Mouse (Mus musculus) stomach, embryonic 14.5 days (tissue): ENCODE measurements at regions not wholly inside any gene's neighbourhood (a gene's known extent, or its start where the extent isn't known, plus 50 kb on each side); places are given as distances from the start of the nearest gene placed in this dataset.

Source experiments
- ATAC-seq: fragments of 200-750 bp; cut with Nextera tagmentation; 2 replicates; pipeline ENCODE4 v1.8.0; 2017; ENCODE audit warnings: low read depth, moderate TSS enrichment; ENCODE audit not compliant: insufficient number of reproducible peaks, insufficient read depth, low FRiP score
- H3K27ac ChIP-seq: fragments of 300-500 bp; sonication (generic); 2 replicates; pipeline ENCODE4 v1.5.1; 2014; ENCODE audit warnings: mild to moderate bottlenecking, low read length, moderate library complexity, mixed read lengths
- H3K27me3 ChIP-seq: fragments of 300-500 bp; sonication (generic); 2 replicates; pipeline ENCODE4 v1.6.1; 2014; ENCODE audit warnings: low read length, control low read depth, mixed read lengths; ENCODE audit not compliant: control insufficient read depth, insufficient read depth
- H3K36me3 ChIP-seq: fragments of 300-500 bp; sonication (generic); 2 replicates; pipeline ENCODE4 v1.6.1; 2014; ENCODE audit warnings: mild to moderate bottlenecking, control low read depth, low read length, moderate library complexity, mixed read lengths; ENCODE audit not compliant: control insufficient read depth, insufficient read depth
- H3K4me1 ChIP-seq: fragments of 300-500 bp; sonication (generic); 2 replicates; pipeline ENCODE4 v1.6.1; 2014; ENCODE audit warnings: low read length, control low read depth, mixed read lengths; ENCODE audit not compliant: control insufficient read depth, insufficient read depth
- H3K4me2 ChIP-seq: fragments of 300-500 bp; sonication (generic); replicated peaks from 2 replicates; pipeline ENCODE4 v1.6.1; 2014; ENCODE audit warnings: low read depth, low read length, control low read depth
- H3K4me3 ChIP-seq: fragments of 300-500 bp; sonication (generic); 2 replicates; pipeline ENCODE4 v1.5.1; 2014; ENCODE audit warnings: low read depth, low read length, control low read depth
- H3K9ac ChIP-seq: fragments of 300-500 bp; sonication (generic); replicated peaks from 2 replicates; pipeline ENCODE4 v1.6.1; 2014; ENCODE audit warnings: low read depth, mild to moderate bottlenecking, control low read depth, low read length, moderate library complexity, mixed read lengths
- H3K9me3 ChIP-seq: fragments of 300-500 bp; sonication (generic); 2 replicates; pipeline ENCODE4 v1.6.1; 2016; ENCODE audit warnings: low read depth, low read length, control low read depth; ENCODE audit not compliant: control insufficient read depth
- WGBS: fragments of 180-500 bp; shearing (Covaris S2); extraction: QIAGEN DNeasy Blood & Tissue Kit; methylation state at CpG from one replicate; pipeline ENCODE4 v1.1.7; 2014; 5-methylcytosine and 5-hydroxymethylcytosine counted together

- no peaks in the 10 kb centered on the region for H3K9me3 ChIP-seq
- no peaks in the 10 kb centered on the region for H3K27me3 ChIP-seq
- no peak overlapping the region for H3K4me3 ChIP-seq
- no peaks in the 10 kb centered on the region for H3K36me3 ChIP-seq
- H3K27ac ChIP-seq: no peak overlapping the region
- no peaks in the 10 kb centered on the region for H3K4me1 ChIP-seq
- WGBS: 52% methylated on average over 6 of the region's 6 CpGs
- no peak overlapping the region for H3K4me2 ChIP-seq
- H3K9ac ChIP-seq: no peak overlapping the region
- no peak for ATAC-seq
Measured at GRCm38 (mm10) chr2:169272622-169273021, 314.9 kb downstream of the Gm11011 start.

- Histone ChIP-seq H3K9ac (no peak overlapping the region), H3K4me3 (no peak overlapping the region), H3K4me1 (no peaks in the 10 kb centered on the region), H3K27me3 (no peaks in the 10 kb centered on the region), H3K36me3 (no peaks in the 10 kb centered on the region), H3K4me2 (no peak overlapping the region), H3K27ac (no peak overlapping the region), H3K9me3 (no peaks in the 10 kb centered on the region)
- ATAC-seq: no peak
- 33% methylated on average over 4 of the region's 4 CpGs for WGBS
Measured at GRCm38 (mm10) chr2:169272018-169272417, 315.5 kb downstream of the Gm11011 start.

GRCm38 (mm10) chr2:169260636-169261035 lies 305.2 kb upstream of the Zfp64 start:
- WGBS: 87% methylated on average over 4 of the region's 4 CpGs
- Histone ChIP-seq H3K4me3 (no peak overlapping the region), H3K4me1 (no peaks in the 10 kb centered on the region), H3K27me3 (no peaks in the 10 kb centered on the region), H3K27ac (no peak overlapping the region), H3K9ac (no peak overlapping the region), H3K9me3 (no peaks in the 10 kb centered on the region), H3K36me3 (no peaks in the 10 kb centered on the region), H3K4me2 (no peak overlapping the region)
- no peak for ATAC-seq

- H3K4me2 ChIP-seq: no peak overlapping the region
- no peak overlapping the region for H3K9ac ChIP-seq
- no peaks in the 10 kb centered on the region for H3K9me3 ChIP-seq
- no peak overlapping the region for H3K4me3 ChIP-seq
- H3K27me3 ChIP-seq: no peaks in the 10 kb centered on the region
- no peak for ATAC-seq
- H3K27ac ChIP-seq: no peak overlapping the region
- H3K4me1 ChIP-seq: no peaks in the 10 kb centered on the region
- no peaks in the 10 kb centered on the region for H3K36me3 ChIP-seq
Measured at GRCm38 (mm10) chr2:169244572-169244971, 289.2 kb upstream of the Zfp64 start.

- no peak for ATAC-seq
Measured at GRCm38 (mm10) chr2:169243981-169244380, 288.6 kb upstream of the Zfp64 start.

DNA sequence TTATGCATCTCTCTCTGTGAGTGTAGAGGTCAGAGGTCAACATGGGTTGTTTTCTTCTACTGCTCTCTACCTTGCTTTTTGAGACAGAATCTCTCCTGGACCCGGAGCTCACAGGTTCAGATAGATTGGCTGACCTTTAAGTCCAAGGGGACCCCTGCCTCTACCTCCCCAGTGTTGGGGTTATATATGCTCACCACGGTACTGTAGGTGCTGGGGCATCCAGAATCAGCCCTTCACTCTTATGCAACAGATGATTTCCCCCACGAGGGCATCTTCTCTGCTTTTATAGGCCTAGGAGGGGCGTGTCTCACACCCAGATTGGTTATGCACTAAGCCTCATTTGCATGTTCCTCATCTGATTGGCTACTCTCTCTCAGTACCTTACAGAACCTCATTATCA lies 282.5 kb upstream of the Zfp64 start:
- ATAC-seq: no peak

More at GRCm38 (mm10) chr2:169243981-169244380, 288.6 kb upstream of the Zfp64 start:
- no peaks in the 10 kb centered on the region for H3K4me1 ChIP-seq
- no peaks in the 10 kb centered on the region for H3K9me3 ChIP-seq
- H3K36me3 ChIP-seq: no peaks in the 10 kb centered on the region
- no peak overlapping the region for H3K9ac ChIP-seq
- H3K27me3 ChIP-seq: no peaks in the 10 kb centered on the region
- no peak overlapping the region for H3K4me3 ChIP-seq
- H3K27ac ChIP-seq: no peak overlapping the region
- 86% methylated on average over 9 of the region's 9 CpGs for WGBS
- H3K4me2 ChIP-seq: no peak overlapping the region

DNA sequence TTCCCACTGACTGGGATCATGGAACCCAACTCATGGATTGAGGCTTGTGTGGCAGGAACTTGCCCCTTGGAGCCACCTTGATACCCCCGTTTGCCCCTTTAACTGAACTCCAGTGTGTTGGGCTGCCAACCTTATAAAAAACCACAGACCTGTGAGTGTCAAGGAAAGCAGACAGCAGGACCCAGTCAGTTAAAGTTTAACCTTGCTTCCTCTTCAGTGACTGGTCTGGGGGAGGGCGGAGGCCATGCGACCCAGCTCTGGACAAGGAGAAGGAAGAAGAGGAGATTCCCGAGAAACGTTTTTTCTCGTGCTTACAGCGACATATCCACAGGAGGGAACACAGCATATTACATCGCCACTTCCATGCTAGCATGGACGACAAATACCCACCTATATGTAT lies 281.9 kb upstream of the Zfp64 start:
- H3K36me3 ChIP-seq: no peaks in the 10 kb centered on the region
- H3K4me3 ChIP-seq: no peak overlapping the region
- 88% methylated on average over 9 of the region's 9 CpGs for WGBS
- no peak overlapping the region for H3K9ac ChIP-seq
- no peaks in the 10 kb centered on the region for H3K27me3 ChIP-seq
- no peak overlapping the region for H3K4me2 ChIP-seq
- H3K4me1 ChIP-seq: peaks cover 6% of the 10 kb centered on the region; the same call in 1 of the 2 replicates
- no peaks in the 10 kb centered on the region for H3K9me3 ChIP-seq
- ATAC-seq: no peak
- no peak overlapping the region for H3K27ac ChIP-seq

More for the DNA sequence above, 282.5 kb upstream of the Zfp64 start:
- Histone ChIP-seq H3K9ac (no peak overlapping the region), H3K4me3 (no peak overlapping the region), H3K27me3 (no peaks in the 10 kb centered on the region), H3K27ac (no peak overlapping the region), H3K9me3 (no peaks in the 10 kb centered on the region), H3K4me1 (peaks cover 6% of the 10 kb centered on the region; the same call in 1 of the 2 replicates), H3K4me2 (no peak overlapping the region), H3K36me3 (no peaks in the 10 kb centered on the region)
- 92% methylated on average over 4 of the region's 4 CpGs for WGBS

- H3K27ac ChIP-seq: peak overlapping the region; percentile 27; the same call in 1 of the 2 replicates
- peaks cover 6% of the 10 kb centered on the region; the same call in 1 of the 2 replicates for H3K4me1 ChIP-seq
- 41% methylated on average over 11 of the region's 11 CpGs for WGBS
- no peaks in the 10 kb centered on the region for H3K27me3 ChIP-seq
- H3K4me2 ChIP-seq: no peak overlapping the region
- H3K4me3 ChIP-seq: no peak overlapping the region
- no peaks in the 10 kb centered on the region for H3K9me3 ChIP-seq
- ATAC-seq: 0 out of 2 replicates have a peak, but pooled peaks have one; percentile 53
- no peaks in the 10 kb centered on the region for H3K36me3 ChIP-seq
- H3K9ac ChIP-seq: no peak overlapping the region
Measured at GRCm38 (mm10) chr2:169234368-169235070, 279.1 kb upstream of the Zfp64 start.
